In the genomic region with DNA sequence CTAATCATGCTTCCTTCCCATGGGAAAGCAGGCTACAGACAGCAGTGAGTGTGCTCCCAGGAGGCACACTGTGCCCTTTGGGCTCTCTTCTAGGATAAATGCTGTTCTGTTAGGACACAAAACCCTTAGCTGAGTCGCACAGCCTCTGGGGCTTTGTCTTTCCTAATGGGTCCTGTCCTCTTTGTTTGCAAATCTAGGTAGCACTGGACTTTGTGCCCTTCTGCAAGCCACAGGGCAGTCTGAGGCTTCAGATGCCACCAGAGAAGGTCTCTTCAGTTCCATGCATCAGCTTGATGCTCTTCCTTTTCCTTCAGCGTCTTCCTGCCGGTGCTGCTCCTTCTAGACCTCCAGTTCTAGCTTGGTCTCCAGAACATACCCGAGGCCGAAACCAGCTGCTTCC, we compare ENCODE assay signal across 20 mouse cellular contexts.
"Had no signal": no experiment of that assay in that cellular context is flagged by ENCODE, and none has a peak within 500 bp of the region (broad histone marks: within the 10 kb centered on the region; RNA-seq: fewer than 3 reads in every experiment).

No protein-coding gene starts in this region.

- H3K4me3 ChIP-seq: layer of hippocampus, adult 2 months; left cerebral cortex, adult 2 months; limb, embryonic 12.5 days; limb, embryonic 15.5 days; midbrain, embryonic 12.5 days; midbrain, embryonic 15.5 days; neural tube, embryonic 12.5 days; neural tube, embryonic 15.5 days; stomach, embryonic 15.5 days had no signal

- H3K36me3 ChIP-seq: limb, embryonic 12.5 days; limb, embryonic 15.5 days; midbrain, embryonic 12.5 days; midbrain, embryonic 15.5 days; neural tube, embryonic 12.5 days; neural tube, embryonic 15.5 days; stomach, embryonic 15.5 days had no signal

- H3K9ac ChIP-seq: limb, embryonic 12.5 days; limb, embryonic 15.5 days; midbrain, embryonic 12.5 days; midbrain, embryonic 15.5 days; neural tube, embryonic 12.5 days; neural tube, embryonic 15.5 days; stomach, embryonic 15.5 days had no signal

- H3K4me1 ChIP-seq: limb, embryonic 12.5 days; midbrain, embryonic 12.5 days had no signal

- ATAC-seq: midbrain, embryonic 15.5 days had no signal

- H3K27me3 ChIP-seq: limb, embryonic 12.5 days; limb, embryonic 15.5 days; midbrain, embryonic 12.5 days; midbrain, embryonic 15.5 days; neural tube, embryonic 12.5 days; neural tube, embryonic 15.5 days; stomach, embryonic 15.5 days had no signal

- DNase-seq: kidney, adult 2 months; kidney, postnatal 25 days; layer of hippocampus, adult 9-11 months; left cerebral cortex, postnatal 4 days; lung, adult 2 months; right cerebral cortex, adult 18-20 months; right cerebral cortex, postnatal 25 days; spleen, adult 18-20 months; thymus, postnatal 25 days had no signal

- H3K4me2 ChIP-seq: limb, embryonic 12.5 days; limb, embryonic 15.5 days; midbrain, embryonic 12.5 days; midbrain, embryonic 15.5 days; neural tube, embryonic 12.5 days; neural tube, embryonic 15.5 days; stomach, embryonic 15.5 days had no signal

- H3K9me3 ChIP-seq: limb, embryonic 12.5 days; limb, embryonic 15.5 days; midbrain, embryonic 12.5 days; midbrain, embryonic 15.5 days; neural tube, embryonic 12.5 days; neural tube, embryonic 15.5 days; stomach, embryonic 15.5 days had no signal

- H3K27ac ChIP-seq: kidney, postnatal 0 days; layer of hippocampus, adult 2 months; left cerebral cortex, adult 2 months; limb, embryonic 12.5 days; limb, embryonic 15.5 days; macrophage; midbrain, embryonic 12.5 days; midbrain, embryonic 15.5 days; neural tube, embryonic 12.5 days; neural tube, embryonic 15.5 days; stomach, embryonic 15.5 days had no signal
